Mouse (Mus musculus): ENCODE results near the gene Babam2.

DNA sequence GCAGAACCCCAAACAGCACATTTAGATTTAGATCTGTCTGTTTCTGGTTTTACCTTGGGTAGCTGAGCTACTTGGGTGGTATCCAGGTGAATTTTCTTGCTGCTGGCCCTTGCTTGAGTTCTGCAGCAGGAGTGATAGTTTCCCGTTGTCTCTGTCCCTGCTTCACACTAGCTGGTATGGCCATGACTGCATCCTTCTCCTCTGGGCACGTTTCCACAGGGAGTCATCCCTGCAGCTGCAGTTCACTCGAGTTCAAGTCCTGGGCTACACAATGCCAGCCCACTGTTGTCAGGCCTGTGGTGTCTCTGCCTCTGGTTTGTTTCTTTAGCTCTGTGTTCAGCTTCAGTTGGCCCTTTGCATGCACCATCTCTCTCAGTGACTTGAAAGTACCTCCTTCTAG is 239.0 kb downstream of the Babam2 start:
- TF ChIP-seq CTCF (IDR thresholded peaks at IDR 0.05; ENCODE audit: control insufficient read depth, insufficient read depth, low read length) (no peak), POLR2A (IDR thresholded peaks at IDR 0.05; ENCODE audit: borderline replicate concordance, control insufficient read depth, low read depth, low read length) (no peak)

Data from bone marrow, adult 2 months (tissue).